Mouse (Mus musculus): Measurements from ENCODE around the gene Lrrc47. TPM values are rescaled to one million over a fixed set of nuclear protein-coding genes. Genes with fewer than 3 reads are reported as not detected.

Gene Lrrc47
- polyA plus RNA-seq, 1 experiment: 49.4 TPM

DNA sequence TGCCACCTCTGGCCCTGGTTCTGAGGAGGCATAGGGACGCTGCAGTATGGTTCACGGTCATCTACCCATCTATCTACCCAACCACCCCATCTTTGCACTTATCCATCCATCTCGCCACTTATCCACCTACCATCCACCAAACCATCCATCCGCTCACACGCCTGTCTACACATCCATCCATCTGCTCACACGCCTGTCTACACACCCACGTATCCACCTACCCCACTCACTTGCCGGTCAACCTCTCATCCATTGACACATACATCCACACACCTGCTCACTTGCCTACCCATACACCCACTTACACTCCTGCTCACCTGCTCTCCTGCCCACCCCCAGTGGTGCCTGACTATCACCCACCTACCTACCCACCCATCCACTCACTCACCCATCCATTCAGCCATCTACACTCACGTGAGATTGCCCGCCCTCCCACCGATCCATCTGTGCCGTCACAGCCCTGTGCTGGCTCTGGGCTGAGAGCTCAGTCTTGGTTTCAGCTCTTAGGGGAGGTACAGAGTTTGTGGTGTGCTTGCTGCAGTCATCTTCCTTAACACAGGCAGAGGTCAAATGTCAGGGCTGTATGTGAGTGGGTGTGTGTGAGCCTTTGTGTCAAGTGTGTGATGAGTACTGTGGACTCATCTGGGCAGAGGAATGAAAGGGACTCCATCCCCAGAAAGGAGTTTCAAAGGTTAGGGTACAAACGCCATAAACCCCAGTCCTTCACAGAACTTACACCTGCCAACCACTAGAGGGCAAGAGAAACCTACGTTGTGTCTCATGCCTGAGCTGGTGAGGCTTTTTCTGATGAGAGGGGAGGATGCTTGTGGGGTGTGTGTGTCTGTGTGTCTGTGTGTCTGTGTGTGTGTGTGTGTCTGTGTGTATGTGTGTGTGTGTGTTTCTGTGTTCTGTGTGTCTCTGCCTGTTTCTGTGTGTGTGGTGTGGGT is 53.6 kb downstream of the Lrrc47 start:
- H3K4me3 ChIP-seq (ENCODE audit: insufficient read depth, low read length): no peak overlapping the region
- TF ChIP-seq POLR2A (IDR thresholded peaks at IDR 0.05; ENCODE audit: extremely low read depth, insufficient read depth, low read length): no peak
- peak; percentile 96 for TF ChIP-seq CTCF (IDR thresholded peaks at IDR 0.05; ENCODE audit: extremely low read depth, insufficient read depth, low read length)
- no peaks in the 10 kb centered on the region for H3K4me1 ChIP-seq (ENCODE audit: control insufficient read depth, insufficient read depth, low read length)
- H3K27ac ChIP-seq (ENCODE audit: insufficient read depth, low read length): no peak overlapping the region

DNA sequence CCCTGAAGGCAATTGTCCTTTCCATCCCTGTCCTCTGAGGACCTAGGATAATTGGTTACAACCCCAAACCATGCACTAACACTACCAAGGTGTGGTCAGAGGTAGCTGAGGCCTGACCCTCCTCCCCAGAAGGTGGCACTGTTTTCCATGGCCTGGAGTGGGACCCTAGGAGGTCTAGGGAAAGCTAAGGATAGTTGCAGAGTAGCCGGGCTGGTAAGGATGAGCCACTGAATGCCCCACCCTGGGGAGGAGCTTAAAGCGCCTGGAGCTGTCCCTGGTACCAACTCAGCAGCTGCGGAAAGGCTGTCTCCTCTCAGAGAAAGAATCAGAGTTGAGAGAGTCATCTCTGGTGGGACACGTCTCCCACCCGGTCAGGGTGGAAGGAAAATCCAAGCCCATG is 59.4 kb downstream of the Lrrc47 start:
- Histone ChIP-seq H3K27ac (ENCODE audit: insufficient read depth, low read length) (no peak overlapping the region), H3K4me1 (ENCODE audit: control insufficient read depth, insufficient read depth, low read length) (no peaks in the 10 kb centered on the region)
- TF ChIP-seq CTCF (IDR thresholded peaks at IDR 0.05; ENCODE audit: extremely low read depth, insufficient read depth, low read length) (no peak), POLR2A (IDR thresholded peaks at IDR 0.05; ENCODE audit: extremely low read depth, insufficient read depth, low read length) (no peak)

More for the DNA sequence above, 59.4 kb downstream of the Lrrc47 start:
- H3K4me3 ChIP-seq (ENCODE audit: insufficient read depth, low read length): no peak overlapping the region

Other genes starting within 250 kb of the Lrrc47 start
- gene A430005L14Rik, start 54.5 kb upstream of the Lrrc47 start, polyA plus RNA-seq (2012; rRNA removed): 36.5 and 37.5 TPM in 2 replicates
- gene Dffb, start 36.6 kb upstream of the Lrrc47 start, polyA plus RNA-seq (2012; rRNA removed): 21.9 and 22.6 TPM in 2 replicates
- gene Cep104, start 36.5 kb upstream of the Lrrc47 start, polyA plus RNA-seq (2012; rRNA removed): 19.8 and 21.9 TPM in 2 replicates
- gene Smim1, start 14.5 kb downstream of the Lrrc47 start, polyA plus RNA-seq (2012; rRNA removed): 21.3 and 23.5 TPM in 2 replicates
- gene Ccdc27, start 30.9 kb downstream of the Lrrc47 start, polyA plus RNA-seq (2012; rRNA removed): 0.04 TPM in 1 of 2 replicates, not detected in the other
- gene Trp73, start 128.5 kb downstream of the Lrrc47 start, polyA plus RNA-seq (2012; rRNA removed): 0.51 and 0.54 TPM in 2 replicates
- 34.3 and 35.7 TPM in 2 replicates for gene Wrap73, start 130.6 kb downstream of the Lrrc47 start, polyA plus RNA-seq (2012; rRNA removed)
- gene Tprgl, start 148.9 kb downstream of the Lrrc47 start, polyA plus RNA-seq (2012; rRNA removed): 235 and 239 TPM in 2 replicates
- gene Megf6, start 159.0 kb downstream of the Lrrc47 start, polyA plus RNA-seq (2012; rRNA removed): 3.0 TPM in 2 replicates

Measured in cortical plate, adult 2 months (tissue).